21 mouse cellular contexts compared by ENCODE assay signal in the genomic region with DNA sequence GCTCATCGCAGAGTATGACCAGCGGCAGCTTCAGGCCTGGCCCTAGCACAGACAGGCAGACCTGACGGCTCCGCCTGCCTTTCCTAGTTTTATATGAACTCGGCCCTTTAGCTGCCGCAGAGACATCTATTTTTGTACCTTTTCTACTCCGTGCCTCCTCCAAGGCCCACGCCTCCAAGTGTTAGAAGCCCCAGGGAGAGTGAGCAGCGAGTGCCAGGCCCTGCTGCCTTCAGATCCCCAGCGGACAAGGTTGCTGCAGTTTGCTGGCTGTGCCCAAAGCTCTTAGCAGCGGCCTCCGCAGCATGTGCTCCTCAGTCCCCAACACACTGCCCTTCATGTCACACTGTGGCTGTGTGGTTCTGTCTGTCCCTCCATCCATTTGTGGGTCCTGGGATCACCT. TPM values are rescaled to one million over a fixed set of nuclear protein-coding genes. Genes with fewer than 3 reads are reported as not detected.
DNase-seq lines count a peak whose midpoint lies in the region; ATAC-seq and TF ChIP-seq lines count a peak whose summit lies in the region.
"Had no signal": no experiment of that assay in that cellular context is flagged by ENCODE, and none has a peak within 500 bp of the region (broad histone marks: within the 10 kb centered on the region; RNA-seq: fewer than 3 reads in every experiment).

No protein-coding gene starts in this region.

- no peak overlapping the region for H3K4me2 ChIP-seq in heart, embryonic 12.5 days
- H3K4me2 ChIP-seq: embryonic facial prominence, embryonic 13.5 days had no signal

- no peak overlapping the region for H3K4me3 ChIP-seq in heart, embryonic 12.5 days
- peak overlapping the region; percentile 49 for H3K4me3 ChIP-seq in E14TG2a.4 (replicated peaks; ENCODE audit: low read length)
- H3K4me3 ChIP-seq: embryonic facial prominence, embryonic 13.5 days had no signal

- 72% methylated on average over 12 of the region's 12 CpGs for WGBS in heart, embryonic 12.5 days

- peaks cover 52% of the 10 kb centered on the region for H3K36me3 ChIP-seq in heart, embryonic 12.5 days
- peaks cover 69% of the 10 kb centered on the region for H3K36me3 ChIP-seq in E14TG2a.4 (ENCODE audit: insufficient read depth, low read length)

- no peak for TF ChIP-seq CTCF in E14TG2a.4 (conservative IDR thresholded peaks at IDR 0.05; ENCODE audit: low read length)

- H3K4me1 ChIP-seq in heart, embryonic 12.5 days (replicated peaks), result peaks cover 41% of the 10 kb centered on the region
- H3K4me1 ChIP-seq in E14TG2a.4 (replicated peaks; ENCODE audit: low read depth, low read length), result peaks cover 75% of the 10 kb centered on the region

- no peaks in the 10 kb centered on the region for H3K9me3 ChIP-seq in heart, embryonic 12.5 days (replicated peaks)
- no peaks in the 10 kb centered on the region for H3K9me3 ChIP-seq in E14TG2a.4 (ENCODE audit: low read length)
- H3K9me3 ChIP-seq: embryonic facial prominence, embryonic 13.5 days had no signal

- peak overlapping the region; percentile 9; the same call in 1 of the 2 replicates for H3K9ac ChIP-seq in heart, embryonic 12.5 days
- H3K9ac ChIP-seq: embryonic facial prominence, embryonic 13.5 days had no signal

- ATAC-seq in heart, embryonic 12.5 days (ENCODE audit: insufficient number of reproducible peaks, low FRiP score), result no peak
- ATAC-seq: forebrain, embryonic 16.5 days; hindbrain, postnatal 0 days had no signal

- intact Hi-C loops in left cerebral cortex, postnatal 36 days (cut with DNase I), result no loop called here
- intact Hi-C loops in left cerebral cortex, postnatal 14 days (cut with DNase I), result loop anchor here (5.0 kb wide), 1 partner anchor 34 kb away; no protein-coding TSS in a partner anchor

- DNase-seq in heart, adult 18-20 months, result no peak
- DNase-seq in left cerebral cortex, postnatal 36 days (ENCODE audit: low spot score in 2 of 2), result peak; percentile 38 to 60
- DNase-seq in left cerebral cortex, postnatal 14 days (ENCODE audit: low spot score in 2 of 2), result no peak
- peak; percentile 76 for DNase-seq in brain, adult 2 months (ENCODE audit: low read depth, low spot score)
- no peak for DNase-seq in c-Kit-positive CD71-positive TER-119-positive erythroid progenitor cells, embryonic 14.5 days (ENCODE audit: low spot score)
- DNase-seq: cerebellum, adult 2 months; kidney, adult 11 months; kidney, postnatal 10 days; lung, adult 2 months; midbrain, embryonic 14.5 days; retina, postnatal 1 day; right cerebral cortex, postnatal 4 days had no signal

- peak overlapping the region; percentile 1; the same call in 1 of the 2 replicates for H3K27ac ChIP-seq in heart, embryonic 12.5 days (ENCODE audit: poor library complexity, severe bottlenecking)
- H3K27ac ChIP-seq: embryonic facial prominence, embryonic 13.5 days; hindbrain, postnatal 0 days; macrophage had no signal

- H3K27me3 ChIP-seq in heart, embryonic 12.5 days (replicated peaks), result no peaks in the 10 kb centered on the region
- peaks cover 15% of the 10 kb centered on the region for H3K27me3 ChIP-seq in E14TG2a.4 (ENCODE audit: insufficient read depth, low read length)

RNA-seq across cellular contexts. Expression of gene Isyna1, which starts 2.6 kb away (rescaled TPM):
- polyA plus RNA-seq in heart, embryonic 12.5 days (2016; fragmentation: Nextera tagmentation; extraction: Ambion mirVana), result 138 and 142 TPM in 2 replicates
- 10 to 100 TPM; 15.4 to 28.2 TPM for total RNA-seq in heart, adult 18-20 months (2021)
- total RNA-seq in left cerebral cortex, postnatal 36 days (2021), result 10 to 100 TPM; 47.5 to 53.0 TPM
- total RNA-seq in left cerebral cortex, postnatal 14 days (2021), result 10 to 100 TPM; 47.5 to 51.0 TPM

RNA-seq across cellular contexts. Expression of gene Ssbp4, which starts 17.1 kb away (rescaled TPM):
- 76.0 and 78.6 TPM in 2 replicates for polyA plus RNA-seq in heart, embryonic 12.5 days (2016; fragmentation: Nextera tagmentation; extraction: Ambion mirVana)
- total RNA-seq in heart, adult 18-20 months (2021), result 10 to 100 TPM; 29.9 to 35.7 TPM
- 100 to 1,000 TPM; 257 to 265 TPM for total RNA-seq in left cerebral cortex, postnatal 36 days (2021)
- 100 to 1,000 TPM; 270 to 302 TPM for total RNA-seq in left cerebral cortex, postnatal 14 days (2021)

RNA-seq across cellular contexts. Expression of gene Lrrc25, which starts 24.4 kb away (rescaled TPM):
- 0.65 and 0.71 TPM in 2 replicates for polyA plus RNA-seq in heart, embryonic 12.5 days (2016; fragmentation: Nextera tagmentation; extraction: Ambion mirVana)
- total RNA-seq in heart, adult 18-20 months (2021), result 1 to 10 TPM; 1.6 to 2.5 TPM
- 1 to 10 TPM in 1 of 2 experiments, under 1 TPM in 1; 0.44 to 1.2 TPM for total RNA-seq in left cerebral cortex, postnatal 36 days (2021)
- total RNA-seq in left cerebral cortex, postnatal 14 days (2021), result under 1 TPM; 0.90 to 0.97 TPM

RNA-seq across cellular contexts. Expression of gene Gdf15, which starts 40.7 kb away (rescaled TPM):
- 1.0 and 1.1 TPM in 2 replicates for polyA plus RNA-seq in heart, embryonic 12.5 days (2016; fragmentation: Nextera tagmentation; extraction: Ambion mirVana)
- 1 to 10 TPM; 1.4 to 2.0 TPM for total RNA-seq in heart, adult 18-20 months (2021)
- total RNA-seq in left cerebral cortex, postnatal 36 days (2021), result not detected
- total RNA-seq in left cerebral cortex, postnatal 14 days (2021), result not detected
- total RNA-seq: G1E; layer of hippocampus, adult 8-10 months; neutrophil, adult 5-6 weeks had no signal

RNA-seq across cellular contexts. Expression of gene Ell, which starts 52.3 kb away (rescaled TPM):
- polyA plus RNA-seq in heart, embryonic 12.5 days (2016; fragmentation: Nextera tagmentation; extraction: Ambion mirVana), result 13.5 and 14.7 TPM in 2 replicates
- 10 to 100 TPM; 10.9 to 12.0 TPM for total RNA-seq in heart, adult 18-20 months (2021)
- 10 to 100 TPM; 19.1 to 20.7 TPM for total RNA-seq in left cerebral cortex, postnatal 36 days (2021)
- total RNA-seq in left cerebral cortex, postnatal 14 days (2021), result 10 to 100 TPM; 13.8 to 17.4 TPM

Comparison
In these comparisons a context has a peak if more than half of its experiments do, and no peak if none do; other contexts are left out.
1. DNase-seq: peak in left cerebral cortex, postnatal 36 days (2 of 2) and brain, adult 2 months (single experiment); none in heart, adult 18-20 months (0 of 2), left cerebral cortex, postnatal 14 days (0 of 2) and c-Kit-positive CD71-positive TER-119-positive erythroid progenitor cells, embryonic 14.5 days (single experiment).
2. RNA of gene Ssbp4, which starts 17.1 kb away (total RNA-seq): 270 to 302 TPM in left cerebral cortex, postnatal 14 days and 257 to 265 TPM in left cerebral cortex, postnatal 36 days; 29.9 to 35.7 TPM in heart, adult 18-20 months; every median in the first group is over 4 times any median in the second.